Mouse (Mus musculus): ENCODE measurements around the gene Evi5l. TPM values are rescaled to one million over a fixed set of nuclear protein-coding genes. Genes with fewer than 3 reads are reported as not detected.
"Not testable (repeated sequence)": the region's sequence is repeated elsewhere in the genome, so short reads cannot be mapped to it uniquely, and the experiment has no call there.

Gene Evi5l
- total RNA-seq, 2 experiments from 2014 or later, result 98.1 to 102 TPM

- no peak for DNase-seq (ENCODE audit: low spot score in 2 of 2)
These were observed 71.6 kb downstream of the Evi5l start for GRCm38 (mm10) chr8:4237814-4238433.

GRCm38 (mm10) chr8:4238434-4239192 lies 72.2 kb downstream of the Evi5l start, which contains the start of the genes Map2k7 and Gm49320:
Map2k7 (plus strand) TSS chr8:4238740.
Gm49320 (plus strand) TSS chr8:4238865.
- peak; percentile 100 for DNase-seq (ENCODE audit: low spot score in 2 of 2)

DNA sequence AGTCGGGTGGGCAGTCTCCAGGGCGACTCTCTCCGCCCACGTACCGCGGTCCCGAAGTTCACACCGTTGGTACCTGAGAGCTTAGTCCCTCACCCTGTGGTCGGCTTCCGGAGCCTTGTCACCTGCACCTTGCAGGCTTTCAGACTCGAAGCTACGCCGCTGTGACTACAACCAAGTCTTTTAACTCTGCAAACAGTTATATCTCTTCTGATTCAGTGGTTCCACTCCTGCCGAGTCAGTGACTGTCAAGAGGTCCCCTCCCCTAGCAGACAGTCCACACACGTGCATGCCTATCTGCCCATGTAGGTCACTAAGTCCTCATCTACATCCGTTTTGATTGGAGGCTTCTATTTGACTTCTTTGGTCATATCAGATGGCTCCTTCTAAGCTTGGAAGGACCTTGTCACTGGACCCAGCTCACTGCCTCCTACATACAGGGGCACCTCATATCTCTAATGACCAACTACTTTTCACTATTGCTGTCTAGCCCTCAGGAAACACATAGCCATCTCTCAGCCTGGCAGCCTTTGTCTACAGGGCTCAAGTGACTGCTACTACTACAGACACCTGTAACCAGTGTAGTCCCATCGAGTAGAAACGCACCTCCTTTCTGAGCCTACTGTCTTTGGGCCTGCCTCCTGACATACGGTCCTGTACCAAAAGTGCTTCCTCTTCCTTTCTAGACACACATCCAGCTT lies 73.0 kb downstream of the Evi5l start:
- no peak for DNase-seq (ENCODE audit: low spot score in 2 of 2)

DNA sequence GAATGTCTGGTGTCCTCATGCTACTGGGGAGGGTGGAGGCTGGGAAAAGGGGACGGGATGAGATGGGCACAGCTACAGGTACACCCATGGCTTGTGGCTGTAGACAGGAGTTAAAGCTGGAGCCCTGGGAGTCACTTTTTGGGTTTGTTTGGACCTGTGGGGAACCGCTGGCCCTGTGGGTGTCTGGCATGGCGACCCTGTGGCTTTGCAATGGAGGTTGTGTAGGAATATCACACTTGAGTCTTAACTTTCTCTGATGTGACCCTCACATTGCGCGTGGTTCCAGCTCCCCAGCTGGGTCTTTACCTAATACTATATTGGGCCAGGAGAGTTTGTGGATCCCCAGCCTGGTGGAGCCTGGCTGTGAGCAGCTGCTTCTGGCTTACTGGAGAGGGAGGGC lies 78.7 kb downstream of the Evi5l start:
- DNase-seq (ENCODE audit: low spot score in 2 of 2), result no peak

DNA sequence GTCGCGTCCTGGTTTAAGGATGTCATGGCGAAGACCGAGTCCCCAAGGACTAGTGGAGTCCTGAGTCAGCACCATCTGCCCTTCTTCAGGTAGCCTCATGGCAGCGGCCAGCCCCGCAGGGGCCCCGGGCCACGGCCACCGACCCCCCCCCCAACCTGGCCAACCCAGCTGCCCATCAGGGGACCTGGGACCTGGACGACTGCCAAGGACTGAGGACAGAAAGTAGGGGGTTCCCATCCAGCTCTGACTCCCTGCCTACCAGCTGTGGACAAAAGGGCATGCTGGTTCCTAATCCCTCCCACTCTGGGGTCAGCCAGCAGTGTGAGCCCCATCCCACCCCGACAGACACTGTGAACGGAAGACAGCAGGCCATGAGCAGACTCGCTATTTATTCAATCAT lies 79.4 kb downstream of the Evi5l start:
- DNase-seq (ENCODE audit: low spot score in 2 of 2), result no peak

- no peak for DNase-seq (ENCODE audit: low spot score in 2 of 2)
These were observed 80.9 kb downstream of the Evi5l start for GRCm38 (mm10) chr8:4247241-4247640.

DNA sequence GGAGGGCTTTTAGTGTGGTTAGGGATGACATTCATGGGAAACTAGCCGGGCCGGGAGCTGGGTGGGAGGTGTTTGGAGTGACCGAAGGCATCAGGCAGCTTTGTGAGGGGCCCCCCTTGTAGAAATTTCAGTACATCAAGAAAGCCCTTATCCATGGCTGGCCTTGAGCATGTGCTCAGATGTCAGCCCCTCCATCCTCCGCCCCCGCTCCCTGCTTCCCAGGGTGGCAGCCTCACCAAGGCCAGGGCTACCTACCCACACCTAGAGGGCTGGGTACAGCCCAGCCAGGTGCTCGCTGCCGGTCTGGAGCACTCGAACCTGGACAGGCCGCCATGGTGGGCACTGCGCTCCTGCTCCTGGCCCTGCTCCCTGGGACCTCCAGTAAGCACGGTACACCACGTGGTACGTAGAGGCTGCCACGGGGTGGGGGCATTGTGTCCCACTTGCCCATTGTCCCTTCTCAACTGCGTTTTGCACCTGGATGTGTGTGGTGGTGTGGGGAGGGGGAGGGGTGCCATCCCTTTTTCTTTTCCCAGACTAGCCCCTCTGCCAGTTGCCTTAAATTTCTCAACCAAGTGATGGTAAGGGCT lies 81.7 kb downstream of the Evi5l start, which contains the start of gene Tgfbr3l:
Gene Tgfbr3l, plus strand, starts transcription at position 264 of the 590 bp plus-strand sequence.
- DNase-seq (ENCODE audit: low spot score in 2 of 2), result no peak

DNA sequence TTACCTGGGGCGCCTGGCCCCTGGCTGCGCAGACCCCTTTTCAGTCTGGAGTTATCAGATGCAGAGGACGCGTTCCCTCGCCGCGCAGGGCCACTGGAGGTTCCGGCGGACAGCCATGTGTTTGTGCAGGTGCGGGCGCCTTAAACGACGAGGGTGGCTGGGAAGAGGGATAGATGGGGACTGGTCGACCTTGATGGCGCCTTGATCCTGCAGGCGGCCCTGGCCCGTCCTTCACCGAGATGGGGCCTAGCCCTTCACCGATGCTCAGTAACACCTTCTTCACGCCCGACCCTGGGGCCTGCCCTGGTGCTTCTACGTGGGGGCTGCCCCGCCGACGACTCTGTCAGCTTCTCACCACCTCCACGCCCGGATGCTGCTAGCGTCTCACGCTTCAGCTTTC lies 82.8 kb downstream of the Evi5l start:
- DNase-seq (ENCODE audit: low spot score in 2 of 2), result peak in 1 of 2 experiments; percentile 47

GRCm38 (mm10) chr8:4250306-4250970 lies 84.1 kb downstream of the Evi5l start:
- DNase-seq (ENCODE audit: low spot score in 2 of 2), result peak; percentile 88 to 89

- no peak for DNase-seq (ENCODE audit: low spot score in 2 of 2)
These were observed 85.9 kb downstream of the Evi5l start for GRCm38 (mm10) chr8:4252116-4252760.

DNA sequence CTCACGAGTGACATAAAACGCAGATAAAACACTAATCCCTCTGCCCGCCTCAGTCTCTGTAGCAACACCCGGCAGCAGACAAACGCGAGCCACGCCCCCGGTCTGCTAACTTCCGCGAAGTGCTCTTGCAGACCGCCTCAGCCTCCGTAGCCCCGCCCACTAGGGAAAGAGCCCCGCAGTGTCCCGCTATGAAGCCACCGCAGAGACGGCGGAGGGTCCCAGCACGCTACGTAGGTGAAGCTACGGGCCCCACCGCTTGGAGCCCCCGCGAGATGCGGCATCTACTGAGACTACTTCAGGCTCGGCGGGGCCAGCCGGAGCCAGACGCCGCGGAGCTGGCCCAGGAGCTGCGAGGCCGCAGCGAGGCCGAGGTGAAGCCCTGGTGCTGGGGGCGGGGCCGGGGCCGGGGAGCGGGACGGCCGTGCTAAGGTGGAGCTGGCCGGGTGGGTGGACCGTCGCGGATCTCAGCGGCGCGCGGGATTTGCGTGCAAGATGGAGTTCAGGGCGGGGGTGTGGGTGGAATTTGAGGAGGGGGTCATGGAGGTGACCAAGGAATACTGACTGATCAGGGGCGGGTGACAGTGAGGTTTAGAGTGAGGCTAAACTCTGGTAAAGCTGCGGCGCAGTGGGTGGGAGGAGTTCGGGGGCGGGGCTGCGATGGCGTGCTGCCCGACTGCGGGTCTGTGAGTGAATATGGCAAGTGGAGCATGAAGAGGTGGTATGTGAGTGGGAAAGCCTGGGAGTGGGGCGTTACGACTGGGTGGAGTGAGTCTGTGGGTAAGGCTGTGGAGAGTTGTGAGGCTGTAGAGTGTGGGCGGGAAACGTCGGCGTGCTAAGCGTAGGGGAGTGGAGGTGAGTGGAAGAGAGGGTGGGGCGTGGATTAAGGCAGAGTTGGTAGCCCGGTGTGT lies 86.8 kb downstream of the Evi5l start, which contains the start of gene Snapc2:
Gene Snapc2, plus strand, starts transcription at position 147 of the 908 bp plus-strand sequence.
- peak; percentile 96 for DNase-seq (ENCODE audit: low spot score in 2 of 2)

DNA sequence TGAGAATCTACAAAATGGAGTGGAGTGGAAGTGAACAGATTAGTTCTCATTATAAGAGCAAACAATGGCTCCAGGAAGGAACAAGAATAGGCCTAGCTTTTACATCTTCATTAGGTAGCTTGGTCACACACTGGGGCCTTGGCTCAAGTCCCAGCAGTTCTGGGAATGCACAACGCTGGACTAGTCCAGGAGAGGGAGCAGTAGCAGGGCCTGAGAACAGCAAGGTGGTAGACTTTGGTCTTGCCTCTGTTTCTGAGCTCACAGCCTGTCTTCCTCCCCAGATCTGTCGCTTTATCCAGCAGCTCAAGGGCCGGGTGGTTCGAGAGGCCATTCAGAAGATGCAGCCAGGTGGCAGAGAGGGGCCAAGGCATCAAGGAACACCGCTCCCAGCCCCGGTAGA lies 87.6 kb downstream of the Evi5l start:
- DNase-seq (ENCODE audit: low spot score in 2 of 2), result peak; percentile 49 to 61

- DNase-seq (ENCODE audit: low spot score in 2 of 2), result not testable (repeated sequence)
These were observed 89.1 kb downstream of the Evi5l start for GRCm38 (mm10) chr8:4255471-4255870.

DNA sequence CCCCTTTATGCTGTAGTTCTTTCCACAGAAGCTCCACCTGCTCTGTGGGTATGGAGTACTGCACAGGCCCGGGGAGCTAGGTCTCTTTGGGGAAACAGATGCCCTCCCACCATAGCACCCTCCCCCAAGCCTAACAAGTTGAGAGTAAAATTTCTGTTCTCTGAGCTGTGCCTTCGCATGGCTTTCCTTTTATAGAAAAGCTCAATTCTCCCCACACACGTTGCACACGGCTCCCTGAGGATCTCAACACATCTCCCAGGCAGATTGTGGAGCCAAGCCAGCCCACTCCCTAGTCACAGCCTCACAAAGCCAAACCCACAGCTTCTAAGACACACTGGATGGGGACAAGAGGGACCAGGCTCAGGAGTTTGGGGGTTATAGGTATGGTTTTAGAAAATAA lies 90.5 kb downstream of the Evi5l start:
- peak; percentile 86 to 91 for DNase-seq (ENCODE audit: low spot score in 2 of 2)

DNA sequence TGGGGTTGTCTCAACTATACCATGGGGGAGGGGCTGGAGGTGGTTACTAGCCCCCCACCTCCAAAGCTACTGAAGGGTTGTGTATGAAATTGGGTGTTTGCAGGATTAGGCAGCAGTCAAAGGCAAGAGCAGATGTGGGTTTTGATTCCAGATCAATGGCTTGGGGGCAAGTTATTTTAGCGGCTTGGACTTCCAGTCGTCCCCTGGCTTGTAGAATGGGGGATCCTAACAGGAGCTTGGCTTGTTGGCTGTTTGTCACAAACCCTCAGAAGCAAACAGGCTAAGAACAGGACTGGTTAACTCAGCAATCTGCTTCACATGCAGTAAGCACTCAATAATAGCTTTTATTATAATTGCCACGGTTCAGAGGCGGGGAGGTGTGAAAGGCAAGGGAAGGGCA lies 91.0 kb downstream of the Evi5l start:
- no peak for DNase-seq (ENCODE audit: low spot score in 2 of 2)

DNA sequence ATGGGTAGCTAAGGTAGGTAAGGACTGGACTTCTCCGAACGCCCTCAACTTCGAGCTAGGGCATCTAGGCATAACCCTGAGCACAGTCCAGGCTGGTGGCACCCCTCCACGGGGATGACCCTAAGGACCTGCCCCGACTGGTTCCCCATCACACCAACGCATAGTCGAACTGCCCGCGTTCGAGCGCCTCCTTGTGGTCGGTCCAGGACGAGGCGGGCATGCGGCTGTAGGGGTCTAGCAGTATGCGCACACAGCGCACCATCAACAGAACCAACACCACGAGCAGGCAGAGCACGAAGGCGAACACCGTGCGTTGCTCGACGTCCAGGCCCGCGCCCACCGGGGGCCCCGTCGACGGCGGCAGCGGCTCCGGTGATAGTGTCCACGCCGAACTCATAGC lies 91.9 kb downstream of the Evi5l start:
- peak; percentile 82 to 84 for DNase-seq (ENCODE audit: low spot score in 2 of 2)

- DNase-seq (ENCODE audit: low spot score in 2 of 2), result peak; percentile 30 to 42
These were observed 92.3 kb downstream of the Evi5l start for GRCm38 (mm10) chr8:4258678-4259077.

GRCm38 (mm10) chr8:4259125-4259804 lies 92.9 kb downstream of the Evi5l start, which contains the start of gene Ctxn1:
Ctxn1 (minus strand) TSS chr8:4259274.
- DNase-seq (ENCODE audit: low spot score in 2 of 2), result peak; percentile 95

GRCm38 (mm10) chr8:4259805-4260170 lies 93.4 kb downstream of the Evi5l start:
- DNase-seq (ENCODE audit: low spot score in 2 of 2), result no peak

Measured in left cerebral cortex, adult 18-20 months (tissue).